Mouse (Mus musculus) ES-E14 (cell line): ENCODE measurements around the gene Csk. TPM values are rescaled to one million over a fixed set of nuclear protein-coding genes. Genes with fewer than 3 reads are reported as not detected.

Experiments
- DNase-seq: peaks from one replicate; pipeline ENCODE4 v3.0.0-alpha.2; 2013; ENCODE audit warnings: low read depth, low spot score
- H3K27ac ChIP-seq: 2 replicates; pipeline ENCODE4 v1.5.1; 2012; ENCODE audit warnings: low read depth, mild to moderate bottlenecking, low read length, moderate library complexity, mixed read lengths; ENCODE audit not compliant: poor library complexity, insufficient read depth, severe bottlenecking
- H3K36me3 ChIP-seq: 2 replicates; pipeline ENCODE4 v1.6.1; 2012; ENCODE audit warnings: mild to moderate bottlenecking, low read length, moderate library complexity, mixed read lengths; ENCODE audit not compliant: control insufficient read depth, poor library complexity, insufficient read depth, severe bottlenecking
- H3K4me1 ChIP-seq, 2 experiments: fragments of 150-350 bp in 1 of 2; sonication (generic) in 1 of 2; 2 replicates each; pipeline ENCODE4 v1.6.1; 2012; ENCODE audit warnings: low read length in 2 of 2, mild to moderate bottlenecking in 1 of 2, mixed read lengths in 1 of 2; ENCODE audit not compliant: control insufficient read depth in 2 of 2, insufficient read depth in 2 of 2, poor library complexity in 1 of 2
- H3K4me3 ChIP-seq, 2 experiments: fragments of 150-350 bp in 1 of 2; sonication (generic) in 1 of 2; 2 replicates each; pipeline ENCODE4 v1.5.1; 2012; ENCODE audit warnings: low read length in 2 of 2, low read depth in 1 of 2, mild to moderate bottlenecking in 1 of 2, mixed read lengths in 1 of 2; ENCODE audit not compliant: insufficient read depth in 1 of 2, poor library complexity in 1 of 2, severe bottlenecking in 1 of 2
- H3K9ac ChIP-seq: 2 replicates; pipeline ENCODE4 v1.6.1; 2012; ENCODE audit warnings: low read depth, mild to moderate bottlenecking, low read length, mixed read lengths; ENCODE audit not compliant: poor library complexity, insufficient read depth, severe bottlenecking
- H3K9me3 ChIP-seq: fragments of 150-350 bp; sonication (generic); 2 replicates; pipeline ENCODE4 v1.6.1; 2012; ENCODE audit warnings: low read depth, mild to moderate bottlenecking, low read length; ENCODE audit not compliant: control insufficient read depth, insufficient read depth
- CHD2 ChIP-seq: IDR thresholded peaks from 2 replicates; pipeline ENCODE4 v1.6.1; 2014; ENCODE audit warnings: mild to moderate bottlenecking, low read depth, low read length, inconsistent platforms
- HCFC1 ChIP-seq: IDR thresholded peaks from 2 replicates; pipeline ENCODE4 v1.6.1; 2012; ENCODE audit warnings: low read length, inconsistent platforms, borderline replicate concordance; ENCODE audit not compliant: insufficient read depth
- MAFK ChIP-seq: IDR thresholded peaks from 2 replicates; pipeline ENCODE4 v1.6.1; 2014; ENCODE audit warnings: mild to moderate bottlenecking, low read depth, low read length, inconsistent platforms; ENCODE audit not compliant: insufficient read depth
- ZC3H11A ChIP-seq: IDR thresholded peaks from 2 replicates; pipeline ENCODE4 v1.6.1; 2012; ENCODE audit warnings: low read depth, mild to moderate bottlenecking, inconsistent platforms, low read length, borderline replicate concordance
- ZNF384 ChIP-seq: IDR thresholded peaks from 2 replicates; pipeline ENCODE4 v1.6.1; 2012; ENCODE audit warnings: low read depth, low read length, inconsistent platforms
- in situ Hi-C, 2 experiments: fragments of 600-800 bp; cut with MboI; formaldehyde crosslinking; loops; one replicate each; pipeline ENCODE4 v1.15.1; 2025; ENCODE audit warnings: low sequenced_read_pairs in 2 of 2, inconsistent platforms in 1 of 2; ENCODE audit not compliant: unreplicated experiment in 2 of 2
- total RNA-seq: library from RNA; depleted of rRNA; stranded (reverse); fragments of 300-350 nt; gene quantifications from 2 replicates; pipeline ENCODE4 v1.2.3, GENCODE M21; 2012

Csk gene
- total RNA-seq, 1 experiment, result 32.2 TPM

GRCm38 (mm10) chr9:57652351-57652750, 1.1 kb downstream of the Csk start:
- no peak overlapping the region for H3K27ac ChIP-seq
- H3K9ac ChIP-seq, result no peak overlapping the region
- H3K4me1 ChIP-seq, result peaks cover 2 to 9% of the 10 kb centered on the region in 2 experiments; a peak in 1 of 4 replicates

GRCm38 (mm10) chr9:57650786-57651311, 2.6 kb downstream of the Csk start:
- in situ Hi-C loops, result no loop called here
- no peaks in the 10 kb centered on the region for H3K9me3 ChIP-seq
- TF ChIP-seq ZNF384 (no peak), MAFK (no peak), HCFC1 (no peak), CHD2 (no peak), ZC3H11A (no peak)
- no peak overlapping the region for H3K27ac ChIP-seq
- DNase-seq, result no peak
- H3K9ac ChIP-seq, result no peak overlapping the region
- H3K4me1 ChIP-seq, result peaks cover 4 to 9% of the 10 kb centered on the region in 2 experiments; a peak in 1 of 4 replicates
- no peaks in the 10 kb centered on the region for H3K36me3 ChIP-seq
- no peak overlapping the region for H3K4me3 ChIP-seq

More at GRCm38 (mm10) chr9:57652351-57652750, 1.1 kb downstream of the Csk start:
- DNase-seq, result no peak
- TF ChIP-seq CHD2 (no peak), MAFK (no peak), ZC3H11A (no peak), ZNF384 (no peak), HCFC1 (no peak)
- in situ Hi-C loops, result no loop called here
- H3K9me3 ChIP-seq, result no peaks in the 10 kb centered on the region
- no peak overlapping the region for H3K4me3 ChIP-seq
- H3K36me3 ChIP-seq, result no peaks in the 10 kb centered on the region

GRCm38 (mm10) chr9:57650130-57650785, 3.2 kb downstream of the Csk start:
- in situ Hi-C loops, result no loop called here
- Histone ChIP-seq H3K4me3 (no peak overlapping the region), H3K9ac (no peak overlapping the region), H3K4me1 (peaks cover 4 to 11% of the 10 kb centered on the region in 2 experiments; a peak in 1 of 4 replicates), H3K9me3 (no peaks in the 10 kb centered on the region), H3K36me3 (no peaks in the 10 kb centered on the region), H3K27ac (no peak overlapping the region)
- DNase-seq, result no peak
- TF ChIP-seq MAFK (no peak), CHD2 (no peak), ZNF384 (no peak), HCFC1 (no peak), ZC3H11A (no peak)

GRCm38 (mm10) chr9:57647286-57648108, 5.9 kb downstream of the Csk start:
- Histone ChIP-seq H3K9me3 (no peaks in the 10 kb centered on the region), H3K27ac (no peak overlapping the region), H3K4me3 (no peak overlapping the region), H3K9ac (no peak overlapping the region), H3K4me1 (peaks cover 4 to 22% of the 10 kb centered on the region in 2 experiments; a peak in 2 of 4 replicates), H3K36me3 (peaks cover 5% of the 10 kb centered on the region; the same call in 1 of the 2 replicates)
- in situ Hi-C loops, result no loop called here
- no peak for DNase-seq
- no peak for TF ChIP-seq CHD2
- no peak for TF ChIP-seq ZC3H11A
- TF ChIP-seq ZNF384, result no peak
- TF ChIP-seq MAFK, result no peak
- TF ChIP-seq HCFC1, result no peak
